Mouse (Mus musculus) heart, embryonic 16.5 days (tissue): ENCODE measurements around the gene Mrpl41. TPM values are rescaled to one million over a fixed set of nuclear protein-coding genes. Genes with fewer than 3 reads are reported as not detected.
"Not testable (repeated sequence)": the region's sequence is repeated elsewhere in the genome, so short reads cannot be mapped to it uniquely, and the experiment has no call there.

Source experiments
- ATAC-seq: fragments of 200-750 bp; cut with Nextera tagmentation; replicated peaks from 2 replicates; pipeline ENCODE4 v1.8.0; 2017; ENCODE audit warnings: moderate number of reproducible peaks; ENCODE audit not compliant: insufficient read depth, low FRiP score; ENCODE audit errors: extremely low read depth
- H3K27ac ChIP-seq: fragments of 300-500 bp; sonication (generic); 2 replicates; pipeline ENCODE4 v1.5.1; 2014; ENCODE audit warnings: mild to moderate bottlenecking, low read length, control low read depth, moderate library complexity
- H3K27me3 ChIP-seq: fragments of 300-500 bp; sonication (generic); 2 replicates; pipeline ENCODE4 v1.6.1; 2014; ENCODE audit warnings: low read length, mixed read lengths; ENCODE audit not compliant: control insufficient read depth, insufficient read depth
- H3K36me3 ChIP-seq: fragments of 300-500 bp; sonication (generic); 2 replicates; pipeline ENCODE4 v1.6.1; 2014; ENCODE audit not compliant: control insufficient read depth, insufficient read depth
- H3K4me1 ChIP-seq: fragments of 300-500 bp; sonication (generic); 2 replicates; pipeline ENCODE4 v1.6.1; 2014; ENCODE audit warnings: low read length, mixed read lengths; ENCODE audit not compliant: control insufficient read depth, insufficient read depth
- H3K4me2 ChIP-seq: fragments of 300-500 bp; sonication (generic); 2 replicates; pipeline ENCODE4 v1.6.1; 2014; ENCODE audit warnings: low read depth, mild to moderate bottlenecking, control low read depth, low read length
- H3K4me3 ChIP-seq: fragments of 300-500 bp; sonication (generic); 2 replicates; pipeline ENCODE4 v1.5.1; 2014; ENCODE audit warnings: mild to moderate bottlenecking, control low read depth, low read length
- H3K9ac ChIP-seq: fragments of 300-500 bp; sonication (generic); 2 replicates; pipeline ENCODE4 v1.6.1; 2014; ENCODE audit warnings: low read length, control low read depth
- H3K9me3 ChIP-seq: fragments of 300-500 bp; sonication (generic); replicated peaks from 2 replicates; pipeline ENCODE4 v1.6.1; 2016; ENCODE audit warnings: low read length; ENCODE audit not compliant: control insufficient read depth
- WGBS: fragments of 180-500 bp; shearing (Covaris S2); extraction: QIAGEN DNeasy Blood & Tissue Kit; methylation state at CpG from one replicate; pipeline ENCODE4 v1.1.7; 2014; 5-methylcytosine and 5-hydroxymethylcytosine counted together
- polyA plus RNA-seq: library from polyadenylated mRNA; unstranded; fragments of >200 nt; fragmentation: Nextera tagmentation; extraction: Ambion mirVana; gene quantifications from 2 replicates; pipeline ENCODE4 v1.2.1, GENCODE M21; 2015

Mrpl41 gene
- polyA plus RNA-seq, 1 experiment from 2014 or later = 150 TPM

GRCm38 (mm10) chr2:24949421-24950188 is 25.3 kb downstream of the Mrpl41 start, which contains the start of gene Zmynd19:
Gene Zmynd19 (plus strand): TSS chr2:24949792.
- Histone ChIP-seq H3K36me3 (peaks cover 19% of the 10 kb centered on the region), H3K9me3 (no peaks in the 10 kb centered on the region), H3K4me2 (peak within 1 kb of the TSS; percentile 87), H3K27ac (peak within 1 kb of the TSS; percentile 21; the same call in 1 of the 2 replicates), H3K4me3 (peak within 1 kb of the TSS; percentile 89), H3K4me1 (peaks cover 12% of the 10 kb centered on the region), H3K27me3 (peaks cover 3% of the 10 kb centered on the region; the same call in 1 of the 2 replicates), H3K9ac (peak within 1 kb of the TSS; percentile 87)
- ATAC-seq = peak; percentile 99
- WGBS = under 1% methylated on average over 102 of the region's 108 CpGs

GRCm38 (mm10) chr2:24944304-24944703 is 30.6 kb downstream of the Mrpl41 start:
- not testable (repeated sequence) for H3K4me2 ChIP-seq, H3K4me1 ChIP-seq, H3K36me3 ChIP-seq, H3K27me3 ChIP-seq, H3K9me3 ChIP-seq, H3K9ac ChIP-seq, H3K27ac ChIP-seq, H3K4me3 ChIP-seq, ATAC-seq
- WGBS = 41% methylated on average over 2 of the region's 2 CpGs

- no peak overlapping the region for H3K9ac ChIP-seq
- H3K27me3 ChIP-seq = no peaks in the 10 kb centered on the region
- 63% methylated on average over 4 of the region's 4 CpGs for WGBS
- no peak overlapping the region for H3K27ac ChIP-seq
- no peaks in the 10 kb centered on the region for H3K36me3 ChIP-seq
- no peak for ATAC-seq
- no peak overlapping the region for H3K4me2 ChIP-seq
- no peaks in the 10 kb centered on the region for H3K4me1 ChIP-seq
- H3K4me3 ChIP-seq = no peak overlapping the region
- no peaks in the 10 kb centered on the region for H3K9me3 ChIP-seq
Measured at GRCm38 (mm10) chr2:24942092-24942491, 32.8 kb downstream of the Mrpl41 start.

GRCm38 (mm10) chr2:24935057-24935796 is 39.7 kb downstream of the Mrpl41 start, which contains the start of gene Arrdc1:
Gene Arrdc1 (minus strand): TSS chr2:24935252.
- under 1% methylated on average over 49 of the region's 49 CpGs for WGBS
- Histone ChIP-seq H3K27me3 (no peaks in the 10 kb centered on the region), H3K9ac (peak within 1 kb of the TSS; percentile 80), H3K4me3 (peak within 1 kb of the TSS; percentile 73), H3K9me3 (no peaks in the 10 kb centered on the region), H3K4me1 (peaks cover 8% of the 10 kb centered on the region), H3K4me2 (peak within 1 kb of the TSS; percentile 93), H3K36me3 (no peaks in the 10 kb centered on the region), H3K27ac (peak within 1 kb of the TSS; percentile 46; the same call in 1 of the 2 replicates)
- ATAC-seq = peak; percentile 93

- Histone ChIP-seq H3K4me2 (peak overlapping the region; percentile 93), H3K9me3 (no peaks in the 10 kb centered on the region), H3K27me3 (no peaks in the 10 kb centered on the region), H3K36me3 (no peaks in the 10 kb centered on the region), H3K27ac (peak overlapping the region; percentile 46; the same call in 1 of the 2 replicates), H3K4me3 (peak overlapping the region; percentile 73), H3K9ac (peak overlapping the region; percentile 80), H3K4me1 (peaks cover 8% of the 10 kb centered on the region)
- WGBS = 8% methylated on average over 19 of the region's 19 CpGs
- peak; percentile 39 for ATAC-seq
Measured at GRCm38 (mm10) chr2:24934441-24934963, 40.4 kb downstream of the Mrpl41 start.

- ATAC-seq = no peak
- Histone ChIP-seq H3K4me3 (no peak overlapping the region), H3K4me1 (peaks cover 6% of the 10 kb centered on the region; the same call in 1 of the 2 replicates), H3K27me3 (no peaks in the 10 kb centered on the region), H3K9me3 (no peaks in the 10 kb centered on the region), H3K36me3 (no peaks in the 10 kb centered on the region), H3K4me2 (no peak overlapping the region), H3K9ac (no peak overlapping the region), H3K27ac (no peak overlapping the region)
- 92% methylated on average over 5 of the region's 5 CpGs for WGBS
Measured at GRCm38 (mm10) chr2:24929593-24929992, 45.3 kb downstream of the Mrpl41 start.

GRCm38 (mm10) chr2:24929119-24929518 is 45.8 kb downstream of the Mrpl41 start:
- Histone ChIP-seq H3K9me3 (no peaks in the 10 kb centered on the region), H3K4me2 (no peak overlapping the region)

GRCm38 (mm10) chr2:24927810-24928479 is 47.0 kb downstream of the Mrpl41 start:
- H3K9ac ChIP-seq = no peak overlapping the region; the same call in 1 of the 2 replicates
- H3K36me3 ChIP-seq = no peaks in the 10 kb centered on the region
- peak overlapping the region; percentile 59 for H3K27ac ChIP-seq
- 56% methylated on average over 4 of the region's 4 CpGs for WGBS
- H3K9me3 ChIP-seq = no peaks in the 10 kb centered on the region
- no peak for ATAC-seq
- no peak overlapping the region for H3K4me3 ChIP-seq
- 0 out of 2 replicates have a peak, but pooled peaks cover 2% of the 10 kb centered on the region for H3K4me1 ChIP-seq
- no peaks in the 10 kb centered on the region for H3K27me3 ChIP-seq
- no peak overlapping the region for H3K4me2 ChIP-seq

More at GRCm38 (mm10) chr2:24929119-24929518, 45.8 kb downstream of the Mrpl41 start:
- H3K4me3 ChIP-seq = no peak overlapping the region
- ATAC-seq = no peak
- no peaks in the 10 kb centered on the region for H3K27me3 ChIP-seq
- no peak overlapping the region for H3K9ac ChIP-seq
- H3K27ac ChIP-seq = no peak overlapping the region
- H3K36me3 ChIP-seq = no peaks in the 10 kb centered on the region
- peaks cover 4% of the 10 kb centered on the region; the same call in 1 of the 2 replicates for H3K4me1 ChIP-seq
- 47% methylated on average over 2 of the region's 2 CpGs for WGBS
